Mouse (Mus musculus): ENCODE results near the gene Fbln2. TPM values are rescaled to one million over a fixed set of nuclear protein-coding genes. Genes with fewer than 3 reads are reported as not detected.
A peak's percentile ranks its signal among the peaks of the same experiment; 100 is the strongest.

Fbln2 gene
- total and polyA plus RNA-seq, 2 experiments from 2014 or later, result 120 to 222 TPM

GRCm38 (mm10) chr6:91278302-91278701 lies 66.0 kb downstream of the Fbln2 start:
- Histone ChIP-seq H3K4me3 (ENCODE audit: low read depth, low read length) (no peak overlapping the region), H3K4me1 (ENCODE audit: control insufficient read depth, insufficient read depth) (no peaks in the 10 kb centered on the region), H3K4me2 (ENCODE audit: low read depth, low read length) (no peak overlapping the region), H3K36me3 (replicated peaks; ENCODE audit: control insufficient read depth, insufficient read depth, low read length) (no peaks in the 10 kb centered on the region), H3K27me3 (ENCODE audit: control insufficient read depth, insufficient read depth, low read length) (peaks cover 30% of the 10 kb centered on the region), H3K9me3 (replicated peaks; ENCODE audit: control insufficient read depth, low read length) (no peaks in the 10 kb centered on the region), H3K27ac (ENCODE audit: low read depth) (no peak overlapping the region), H3K9ac (replicated peaks; ENCODE audit: low read depth, low read length) (no peak overlapping the region)
- no peak for TF ChIP-seq CTCF (IDR thresholded peaks at IDR 0.05; ENCODE audit: low read depth)
- no peak for TF ChIP-seq EP300 (IDR thresholded peaks at IDR 0.05; ENCODE audit: low read depth)
- WGBS, result 33% methylated on average over 1 of the region's 1 CpGs
- DNase-seq (ENCODE audit: low spot score), result no peak
- ATAC-seq (ENCODE audit: insufficient read depth, low read depth), result no peak

- Histone ChIP-seq H3K27me3 (ENCODE audit: control insufficient read depth, insufficient read depth, low read length) (peaks cover 41% of the 10 kb centered on the region), H3K36me3 (replicated peaks; ENCODE audit: control insufficient read depth, insufficient read depth, low read length) (no peaks in the 10 kb centered on the region), H3K27ac (ENCODE audit: low read depth) (no peak overlapping the region), H3K4me3 (ENCODE audit: low read depth, low read length) (no peak overlapping the region), H3K4me1 (ENCODE audit: control insufficient read depth, insufficient read depth) (no peaks in the 10 kb centered on the region), H3K9me3 (replicated peaks; ENCODE audit: control insufficient read depth, low read length) (no peaks in the 10 kb centered on the region), H3K9ac (replicated peaks; ENCODE audit: low read depth, low read length) (no peak overlapping the region), H3K4me2 (ENCODE audit: low read depth, low read length) (no peak overlapping the region)
- WGBS, result 14% methylated on average over 4 of the region's 4 CpGs
- DNase-seq (ENCODE audit: low spot score) (no peak), ATAC-seq (ENCODE audit: insufficient read depth, low read depth) (no peak)
- TF ChIP-seq CTCF (IDR thresholded peaks at IDR 0.05; ENCODE audit: low read depth) (no peak), EP300 (IDR thresholded peaks at IDR 0.05; ENCODE audit: low read depth) (no peak)
These were observed 67.2 kb downstream of the Fbln2 start for GRCm38 (mm10) chr6:91279477-91279876.

DNA sequence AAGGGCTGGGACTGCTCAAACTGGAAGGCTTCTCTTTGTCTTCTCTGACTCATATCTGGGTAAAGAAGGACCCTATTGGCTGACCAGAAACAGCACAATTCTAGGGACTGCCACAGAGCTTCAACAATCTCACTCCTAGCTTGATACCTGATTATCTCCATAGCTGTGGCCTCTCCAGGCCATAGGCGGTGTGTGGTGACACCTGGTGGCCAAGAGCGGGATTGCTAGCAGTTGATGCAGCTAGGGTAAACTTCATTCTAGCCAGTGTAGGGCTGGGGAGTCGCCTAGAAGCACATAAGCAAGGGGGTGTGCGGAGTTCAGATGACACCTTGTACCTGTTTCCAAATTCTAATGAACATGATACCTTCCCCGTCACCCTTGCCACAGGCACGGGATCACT lies 69.0 kb downstream of the Fbln2 start:
- DNase-seq (ENCODE audit: low spot score), result peak; percentile 67
- Histone ChIP-seq H3K9ac (replicated peaks; ENCODE audit: low read depth, low read length) (no peak overlapping the region), H3K4me1 (ENCODE audit: control insufficient read depth, insufficient read depth) (peaks cover 3% of the 10 kb centered on the region), H3K4me2 (ENCODE audit: low read depth, low read length) (no peak overlapping the region), H3K36me3 (replicated peaks; ENCODE audit: control insufficient read depth, insufficient read depth, low read length) (no peaks in the 10 kb centered on the region), H3K9me3 (replicated peaks; ENCODE audit: control insufficient read depth, low read length) (no peaks in the 10 kb centered on the region), H3K4me3 (ENCODE audit: low read depth, low read length) (no peak overlapping the region), H3K27ac (ENCODE audit: low read depth) (no peak overlapping the region), H3K27me3 (ENCODE audit: control insufficient read depth, insufficient read depth, low read length) (peaks cover 59% of the 10 kb centered on the region)
- TF ChIP-seq CTCF (IDR thresholded peaks at IDR 0.05; ENCODE audit: low read depth), result peak; percentile 99
- TF ChIP-seq EP300 (IDR thresholded peaks at IDR 0.05; ENCODE audit: low read depth), result no peak
- ATAC-seq (ENCODE audit: insufficient read depth, low read depth), result peak; percentile 31; the same call in 1 of the 2 replicates
- WGBS, result 4% methylated on average over 6 of the region's 6 CpGs

DNA sequence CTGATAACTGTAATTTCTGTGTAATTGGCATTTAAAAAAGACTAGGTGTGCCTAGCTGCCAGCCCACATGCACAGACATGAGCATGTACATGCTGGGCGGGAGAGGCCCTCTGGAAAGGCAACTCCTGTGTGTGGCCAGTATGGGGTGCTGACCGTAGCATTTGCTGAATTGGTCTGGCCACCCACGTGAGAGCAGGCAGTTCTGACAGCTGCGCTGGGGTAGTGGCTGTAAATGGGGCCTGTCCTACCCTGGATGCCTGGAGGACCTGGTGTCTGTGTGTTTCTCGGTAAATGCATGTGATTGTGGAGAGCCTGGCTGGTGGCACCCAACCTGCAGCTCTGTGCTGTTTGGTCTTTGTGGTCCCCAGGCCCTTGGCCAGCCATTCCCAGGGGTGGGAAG lies 69.5 kb downstream of the Fbln2 start:
- 51% methylated on average over 5 of the region's 5 CpGs for WGBS
- Histone ChIP-seq H3K4me3 (ENCODE audit: low read depth, low read length) (no peak overlapping the region), H3K9me3 (replicated peaks; ENCODE audit: control insufficient read depth, low read length) (no peaks in the 10 kb centered on the region), H3K4me1 (ENCODE audit: control insufficient read depth, insufficient read depth) (peaks cover 3% of the 10 kb centered on the region), H3K9ac (replicated peaks; ENCODE audit: low read depth, low read length) (no peak overlapping the region), H3K4me2 (ENCODE audit: low read depth, low read length) (no peak overlapping the region), H3K36me3 (replicated peaks; ENCODE audit: control insufficient read depth, insufficient read depth, low read length) (no peaks in the 10 kb centered on the region), H3K27ac (ENCODE audit: low read depth) (no peak overlapping the region), H3K27me3 (ENCODE audit: control insufficient read depth, insufficient read depth, low read length) (peaks cover 64% of the 10 kb centered on the region)
- no peak for ATAC-seq (ENCODE audit: insufficient read depth, low read depth)
- no peak for TF ChIP-seq CTCF (IDR thresholded peaks at IDR 0.05; ENCODE audit: low read depth)
- no peak for TF ChIP-seq EP300 (IDR thresholded peaks at IDR 0.05; ENCODE audit: low read depth)
- no peak for DNase-seq (ENCODE audit: low spot score)

GRCm38 (mm10) chr6:91283031-91283430 lies 70.8 kb downstream of the Fbln2 start:
- WGBS, result 60% methylated on average over 7 of the region's 7 CpGs
- Histone ChIP-seq H3K36me3 (replicated peaks; ENCODE audit: control insufficient read depth, insufficient read depth, low read length) (no peaks in the 10 kb centered on the region), H3K9ac (replicated peaks; ENCODE audit: low read depth, low read length) (no peak overlapping the region), H3K27me3 (ENCODE audit: control insufficient read depth, insufficient read depth, low read length) (peaks cover 77% of the 10 kb centered on the region), H3K4me1 (ENCODE audit: control insufficient read depth, insufficient read depth) (peaks cover 3% of the 10 kb centered on the region), H3K4me2 (ENCODE audit: low read depth, low read length) (no peak overlapping the region), H3K4me3 (ENCODE audit: low read depth, low read length) (no peak overlapping the region), H3K27ac (ENCODE audit: low read depth) (no peak overlapping the region), H3K9me3 (replicated peaks; ENCODE audit: control insufficient read depth, low read length) (no peaks in the 10 kb centered on the region)
- no peak for DNase-seq (ENCODE audit: low spot score)
- ATAC-seq (ENCODE audit: insufficient read depth, low read depth), result no peak
- no peak for TF ChIP-seq CTCF (IDR thresholded peaks at IDR 0.05; ENCODE audit: low read depth)
- TF ChIP-seq EP300 (IDR thresholded peaks at IDR 0.05; ENCODE audit: low read depth), result no peak

Data from heart, postnatal 0 days (tissue).